Mouse (Mus musculus): ENCODE results near the gene Sec14l3.

DNA sequence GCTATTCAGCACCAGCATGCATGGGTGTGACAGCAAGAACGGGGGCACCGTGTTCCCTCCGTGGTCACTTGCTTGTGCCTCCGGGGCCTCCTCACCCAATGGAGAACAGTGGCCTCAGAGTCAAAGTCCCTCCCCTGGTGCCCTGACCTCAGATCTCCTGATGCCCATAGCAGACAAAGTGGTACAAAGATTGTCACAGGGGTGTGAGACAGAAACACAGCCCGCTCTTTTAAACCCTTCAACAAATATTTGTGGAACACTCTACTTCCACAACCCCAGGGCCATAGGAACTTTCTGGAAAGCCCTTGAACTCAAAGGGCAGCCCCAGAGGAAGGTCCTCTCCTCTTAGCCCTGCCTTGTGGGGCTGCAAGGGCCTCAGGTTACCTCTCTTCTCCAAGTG is 57.6 kb downstream of the Sec14l3 start:
- TF ChIP-seq CTCF (IDR thresholded peaks at IDR 0.05; ENCODE audit: borderline replicate concordance, insufficient read depth, low read length), result no peak
- no peak for TF ChIP-seq POLR2A (IDR thresholded peaks at IDR 0.05; ENCODE audit: low read depth, low read length)
